Comparison of ENCODE assay signal across 8 mouse cellular contexts in genomic region chr17:46628791-46629684, GRCm38 (mm10). TPM values are rescaled to one million over a fixed set of nuclear protein-coding genes. Genes with fewer than 3 reads are reported as not detected.
A peak's percentile ranks its signal among the peaks of the same experiment; 100 is the strongest.
DNase-seq lines count a peak whose midpoint lies in the region; ATAC-seq and TF ChIP-seq lines count a peak whose summit lies in the region.

Gene Ptk7, minus strand, starts transcription at chr17:46629504.

- peak within 1 kb of the TSS; percentile 49; the same call in 1 of the 2 replicates for H3K4me3 ChIP-seq in spleen, adult 2 months (ENCODE audit: extremely low read depth, insufficient read depth, insufficient read length)
- peak within 1 kb of the TSS; percentile 72 for H3K4me3 ChIP-seq in heart, adult 2 months
- H3K4me3 ChIP-seq in lung, postnatal 0 days (ENCODE audit: low read depth, low read length): peak within 1 kb of the TSS; percentile 86

- peak; percentile 36 for ATAC-seq in common myeloid progenitor, adult 5-6 weeks (replicated peaks; ENCODE audit: low read depth, poor library complexity, severe bottlenecking)
- ATAC-seq in lung, postnatal 0 days: peak; percentile 56

- DNase-seq in spleen, adult 2 months (ENCODE audit: low read depth in 1 of 2, low spot score in 2 of 2): no peak
- no peak for DNase-seq in spleen, postnatal 36 days (ENCODE audit: low spot score in 2 of 2)
- peak; percentile 66 to 71 for DNase-seq in heart, adult 2 months
- DNase-seq in kidney, postnatal 25 days: peak; percentile 75 to 84
- DNase-seq in lung, postnatal 0 days (ENCODE audit: low spot score): peak; percentile 81
- peak; percentile 88 for DNase-seq in ovary, postnatal 36 days (ENCODE audit: low spot score)
- peak; percentile 89 to 91 for DNase-seq in urinary bladder, postnatal 4 days (ENCODE audit: low spot score in 2 of 2)

- H3K4me2 ChIP-seq in lung, postnatal 0 days (replicated peaks; ENCODE audit: low read depth, low read length): peak within 1 kb of the TSS; percentile 87

- peaks cover 4% of the 10 kb centered on the region; the same call in 1 of the 2 replicates for H3K4me1 ChIP-seq in spleen, adult 2 months (ENCODE audit: control insufficient read depth, insufficient read depth, insufficient read length)
- H3K4me1 ChIP-seq in heart, adult 2 months (ENCODE audit: control insufficient read depth, insufficient read depth, low read length): peaks cover 2% of the 10 kb centered on the region
- H3K4me1 ChIP-seq in lung, postnatal 0 days (ENCODE audit: insufficient read depth, low read depth, low read length): peaks cover 10% of the 10 kb centered on the region; the same call in 1 of the 2 replicates

- WGBS in spleen, adult 2 months: 1% methylated on average over 79 of the region's 90 CpGs
- WGBS in heart, adult 2 months: under 1% methylated on average over 85 of the region's 90 CpGs
- under 1% methylated on average over 64 of the region's 90 CpGs for WGBS in lung, postnatal 0 days

- peak within 1 kb of the TSS; percentile 38; the same call in 1 of the 2 replicates for H3K27ac ChIP-seq in spleen, adult 2 months (ENCODE audit: insufficient read depth, low read length)
- H3K27ac ChIP-seq in heart, adult 2 months: peak within 1 kb of the TSS; percentile 51
- peak within 1 kb of the TSS; percentile 97 for H3K27ac ChIP-seq in lung, postnatal 0 days (ENCODE audit: low read length)

- H3K27me3 ChIP-seq in spleen, adult 2 months (ENCODE audit: control insufficient read depth, insufficient read depth, low read length): peaks cover 7% of the 10 kb centered on the region
- H3K27me3 ChIP-seq in heart, adult 2 months (ENCODE audit: control insufficient read depth, insufficient read depth, low read length): no peaks in the 10 kb centered on the region
- no peaks in the 10 kb centered on the region for H3K27me3 ChIP-seq in lung, postnatal 0 days (replicated peaks; ENCODE audit: insufficient read depth, low read length)

- H3K9ac ChIP-seq in heart, adult 2 months (ENCODE audit: low read depth, low read length): peak within 1 kb of the TSS; percentile 81
- H3K9ac ChIP-seq in lung, postnatal 0 days (replicated peaks; ENCODE audit: low read depth): peak within 1 kb of the TSS; percentile 94

- H3K36me3 ChIP-seq in spleen, adult 2 months (ENCODE audit: control insufficient read depth, insufficient read depth, low read length): peaks cover 1% of the 10 kb centered on the region
- no peaks in the 10 kb centered on the region for H3K36me3 ChIP-seq in heart, adult 2 months (ENCODE audit: control insufficient read depth, insufficient read depth, low read length)
- 0 out of 2 replicates have a peak, but pooled peaks cover 7% of the 10 kb centered on the region for H3K36me3 ChIP-seq in lung, postnatal 0 days (ENCODE audit: insufficient read depth, low read length)

- no peak for TF ChIP-seq EP300 in heart, adult 2 months (IDR thresholded peaks at IDR 0.05; ENCODE audit: insufficient read depth, low read depth, low read length)
- TF ChIP-seq EP300 in lung, postnatal 0 days (IDR thresholded peaks at IDR 0.05): no peak

- TF ChIP-seq POLR2A in spleen, adult 2 months (IDR thresholded peaks at IDR 0.05; ENCODE audit: low read depth, low read length): no peak
- TF ChIP-seq POLR2A in heart, adult 2 months (IDR thresholded peaks at IDR 0.05; ENCODE audit: insufficient read depth, low read depth, low read length): no peak

- intact Hi-C loops in heart, adult 2 months (cut with DNase I): no loop called here

- TF ChIP-seq CTCF in spleen, adult 2 months (IDR thresholded peaks at IDR 0.05; ENCODE audit: extremely low read depth, insufficient read depth, insufficient read length, insufficient replicate concordance): no peak
- TF ChIP-seq CTCF in heart, adult 2 months (IDR thresholded peaks at IDR 0.05): no peak
- 0 out of 2 replicates have a peak, but pooled peaks have one; percentile 14 for TF ChIP-seq CTCF in lung, postnatal 0 days (IDR thresholded peaks at IDR 0.05)

- H3K79me2 ChIP-seq in heart, adult 2 months (replicated peaks; ENCODE audit: control insufficient read depth, insufficient read depth, low read length): no peaks in the 10 kb centered on the region

- no peaks in the 10 kb centered on the region for H3K9me3 ChIP-seq in lung, postnatal 0 days (ENCODE audit: low read length)

RNA-seq across cellular contexts. Expression of gene Ptk7, which starts in this region (rescaled TPM):
- 8.5 and 11.1 TPM in 2 replicates for polyA plus RNA-seq in spleen, adult 2 months (2012; rRNA removed)
- 5.7 and 6.7 TPM in 2 replicates for total RNA-seq in common myeloid progenitor, adult 5-6 weeks (2017)
- 1 to 10 TPM; 2.6 TPM for total RNA-seq in heart, adult 2 months (2021)
- polyA plus RNA-seq in heart, adult 2 months (2012; rRNA removed): 2.8 and 3.1 TPM in 2 replicates
- 73.2 and 75.8 TPM in 2 replicates for polyA plus RNA-seq in lung, postnatal 0 days (2015; fragmentation: Nextera tagmentation; extraction: Ambion mirVana)

Comparison
In these comparisons a context has a peak if more than half of its experiments do, and no peak if none do; other contexts are left out.
1. DNase-seq: peak in heart, adult 2 months (2 of 2), kidney, postnatal 25 days (2 of 2), lung, postnatal 0 days (single experiment), ovary, postnatal 36 days (single experiment) and urinary bladder, postnatal 4 days (2 of 2); none in spleen, adult 2 months (0 of 2) and spleen, postnatal 36 days (0 of 2).
2. H3K27ac ChIP-seq: peak in every context shown above with its lines; median percentile 97 in lung, postnatal 0 days; 51 in heart, adult 2 months; 38 in spleen, adult 2 months.
3. Peak in every context shown above with its lines, with median percentiles within 50 percentile points of each other: H3K4me3 ChIP-seq.